Mouse (Mus musculus) Patski (cell line): ENCODE data around the gene Tbc1d22b. TPM values are rescaled to one million over a fixed set of nuclear protein-coding genes. Genes with fewer than 3 reads are reported as not detected.

Experiments
- ATAC-seq: fragments of 100-300 bp; one replicate; pipeline ENCODE4 v1.8.0; 2021
- CTCF ChIA-PET: fragments of 350-600 bp; sonication (Branson Sonifier 250); formaldehyde crosslinking; loops from one replicate; lab custom pipeline; 2022; ENCODE audit warnings: inconsistent platforms; lab: Charles Lee
- POLR2A ChIA-PET: fragments of 350-600 bp; sonication (Branson Sonifier 250); formaldehyde crosslinking; loops from one replicate; lab custom pipeline; 2022; ENCODE audit warnings: antibody characterized with exemption, inconsistent platforms; lab: Charles Lee
- DNase-seq: peaks from one replicate; pipeline ENCODE4 v3.0.0-alpha.2; 2011; ENCODE audit warnings: low read depth, low spot score
- H3K27me3 ChIP-seq: fragments of 371-371 bp; one replicate; pipeline ENCODE4 v1.5.1; 2021
- CTCF ChIP-seq: fragments of 100-300 bp; IDR thresholded peaks from one replicate; pipeline ENCODE4 v1.5.1; 2021
- in situ Hi-C: fragments of 300-500 bp; cut with MboI; formaldehyde crosslinking; loops from 3 replicates; pipeline ENCODE4 v1.11.1; 2018; ENCODE audit warnings: low pct_unique_long_range_greater_than_20kb, mixed read lengths
- polyA plus RNA-seq: library from polyadenylated mRNA; unstranded; gene quantifications from one replicate; pipeline ENCODE4 v1.2.3, GENCODE M21; 2021

Tbc1d22b gene
- polyA plus RNA-seq = 21.9 TPM

GRCm38 (mm10) chr17:29549543-29550428, at the start of gene Tbc1d22b, which contains the start of gene Gm17657:
Gene Tbc1d22b (plus strand): TSS chr17:29549785.
Gene Gm17657 (minus strand): TSS chr17:29549638.
- in situ Hi-C loops = no loop called here
- no peak for TF ChIP-seq CTCF
- DNase-seq = peak; percentile 35
- peak; percentile 87 for ATAC-seq
- no peaks in the 10 kb centered on the region for H3K27me3 ChIP-seq
- ChIA-PET POLR2A (no interaction called here), CTCF (no interaction called here)

GRCm38 (mm10) chr17:29500243-29500740, 49.3 kb upstream of the Tbc1d22b start:
- TF ChIP-seq CTCF = no peak
- ATAC-seq (no peak), DNase-seq (no peak)
- no peaks in the 10 kb centered on the region for H3K27me3 ChIP-seq
- ChIA-PET POLR2A (no interaction called here), CTCF (interaction anchor here (0.8 to 1.4 kb wide), 2 partner anchors 10 to 129 kb away, joined by 3 read pairs; no protein-coding TSS in a partner anchor)
- in situ Hi-C loops = no loop called here

- POLR2A ChIA-PET = no interaction called here
- no peak for TF ChIP-seq CTCF
- in situ Hi-C loops = no loop called here
- no peaks in the 10 kb centered on the region for H3K27me3 ChIP-seq
- no peak for ATAC-seq
- no peak for DNase-seq
- CTCF ChIA-PET = interaction anchor here (0.8 to 1.4 kb wide), 2 partner anchors 10 to 130 kb away, joined by 3 read pairs; no protein-coding TSS in a partner anchor
Measured at GRCm38 (mm10) chr17:29500802-29501469, 48.6 kb upstream of the Tbc1d22b start.

- ATAC-seq = no peak
Measured at GRCm38 (mm10) chr17:29502005-29502668, 47.4 kb upstream of the Tbc1d22b start.

GRCm38 (mm10) chr17:29502669-29503665, 46.6 kb upstream of the Tbc1d22b start:
- POLR2A ChIA-PET = no interaction called here
- no peak for DNase-seq
- CTCF ChIA-PET = interaction anchor here (1.2 kb wide), 1 partner anchor 101 kb away, joined by 3 read pairs; no protein-coding TSS in a partner anchor
- in situ Hi-C loops = no loop called here
- ATAC-seq = no peak
- no peaks in the 10 kb centered on the region for H3K27me3 ChIP-seq
- TF ChIP-seq CTCF = no peak

More at GRCm38 (mm10) chr17:29502005-29502668, 47.4 kb upstream of the Tbc1d22b start:
- TF ChIP-seq CTCF = no peak
- in situ Hi-C loops = no loop called here
- POLR2A ChIA-PET = no interaction called here
- CTCF ChIA-PET = interaction anchor here (1.2 kb wide), 1 partner anchor 100 kb away, joined by 3 read pairs; no protein-coding TSS in a partner anchor
- DNase-seq = no peak
- no peaks in the 10 kb centered on the region for H3K27me3 ChIP-seq

GRCm38 (mm10) chr17:29503700-29504099, 45.9 kb upstream of the Tbc1d22b start:
- in situ Hi-C loops = no loop called here
- ATAC-seq (no peak), DNase-seq (no peak)
- ChIA-PET POLR2A (no interaction called here), CTCF (interaction anchor here (1.0 to 1.4 kb wide), 2 partner anchors 9 to 109 kb away, joined by 3 read pairs; no protein-coding TSS in a partner anchor)
- TF ChIP-seq CTCF = peak; percentile 58
- no peaks in the 10 kb centered on the region for H3K27me3 ChIP-seq

- ATAC-seq (no peak), DNase-seq (no peak)
- TF ChIP-seq CTCF = no peak
- POLR2A ChIA-PET = no interaction called here
- CTCF ChIA-PET = interaction anchor here (1.0 kb wide), 1 partner anchor 131 kb away, joined by 3 read pairs; no protein-coding TSS in a partner anchor
- in situ Hi-C loops = no loop called here
- no peaks in the 10 kb centered on the region for H3K27me3 ChIP-seq
Measured at GRCm38 (mm10) chr17:29508927-29509608, 40.5 kb upstream of the Tbc1d22b start.

- no peak for TF ChIP-seq CTCF
- no peak for ATAC-seq
- DNase-seq = no peak
- in situ Hi-C loops = loop anchor here (10.0 kb wide), 1 partner anchor 246 kb away; the partner anchor contains the start of genes BC004004 and Ppil1
- CTCF ChIA-PET = interaction anchor here (0.8 to 1.1 kb wide), 3 partner anchors 10 to 123 kb away, joined by 3 read pairs; no protein-coding TSS in a partner anchor
- POLR2A ChIA-PET = interaction anchor here (0.5 to 1.0 kb wide), 2 partner anchors 19 to 55 kb away, joined by 3 to 8 read pairs; no protein-coding TSS in a partner anchor
- H3K27me3 ChIP-seq = no peaks in the 10 kb centered on the region
Measured at GRCm38 (mm10) chr17:29510691-29511090, 38.9 kb upstream of the Tbc1d22b start.
